Mouse (Mus musculus) adrenal gland, postnatal 4 days (tissue): ENCODE data around the gene Znhit3. TPM values are rescaled to one million over a fixed set of nuclear protein-coding genes. Genes with fewer than 3 reads are reported as not detected.

Source experiments
- DNase-seq, 2 experiments: peaks; one replicate each; pipeline ENCODE4 v3.0.0; 2021 to 2022; ENCODE audit warnings: low spot score in 2 of 2, mixed read lengths in 2 of 2
- total RNA-seq, 2 experiments: library from RNA; stranded (reverse); gene quantifications; 2 replicates each; pipeline ENCODE4 v1.2.3; 2021

The Znhit3 gene
- total RNA-seq, 2 experiments from 2014 or later = 14.4 to 20.4 TPM

DNA sequence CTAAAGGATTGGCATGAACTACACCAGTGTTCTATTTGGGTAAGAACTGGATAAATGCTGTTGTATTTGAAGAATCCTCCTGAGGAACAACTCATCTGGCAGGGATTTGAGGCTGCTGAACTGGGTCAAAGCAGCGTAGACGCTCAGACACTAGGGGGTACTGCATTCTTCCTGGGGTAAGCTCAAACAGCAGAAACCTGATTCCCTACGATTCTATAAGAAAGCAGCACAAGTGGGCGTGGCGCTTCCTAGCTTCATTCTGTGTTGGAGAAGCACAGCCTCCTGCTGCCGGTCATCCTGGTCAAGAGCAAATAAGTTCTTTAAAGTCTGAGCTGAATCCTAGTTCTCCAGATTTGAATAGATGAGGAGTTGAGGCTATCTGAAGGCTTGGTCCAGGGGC is 16.1 kb upstream of the Znhit3 start:
- no peak for DNase-seq

- DNase-seq = no peak
These were observed 4.8 kb upstream of the Znhit3 start for GRCm38 (mm10) chr11:84920981-84921380.

DNA sequence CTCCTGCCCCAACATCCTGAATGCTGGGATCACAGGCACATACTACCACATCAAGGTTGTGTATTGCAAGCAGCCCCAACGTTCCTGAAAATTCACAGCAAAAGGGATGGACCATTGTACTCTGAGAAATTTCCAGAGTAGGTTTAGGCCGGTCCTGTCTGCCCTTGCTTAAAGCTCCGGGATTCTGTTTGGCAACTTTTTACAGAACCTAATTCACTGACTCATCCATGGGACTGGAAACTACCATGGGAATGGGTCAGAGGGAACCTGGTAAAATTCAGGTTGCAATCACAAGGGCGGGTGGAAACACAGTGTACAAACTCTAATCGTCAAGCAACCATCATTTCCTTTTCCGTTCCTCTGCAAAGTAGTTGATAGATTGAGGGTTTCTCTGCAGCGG is 3.8 kb upstream of the Znhit3 start:
- no peak for DNase-seq

GRCm38 (mm10) chr11:84919276-84919675 is 3.1 kb upstream of the Znhit3 start:
- no peak for DNase-seq

- peak; percentile 64 to 68 for DNase-seq
These were observed 2.3 kb upstream of the Znhit3 start for GRCm38 (mm10) chr11:84918425-84918824.

DNA sequence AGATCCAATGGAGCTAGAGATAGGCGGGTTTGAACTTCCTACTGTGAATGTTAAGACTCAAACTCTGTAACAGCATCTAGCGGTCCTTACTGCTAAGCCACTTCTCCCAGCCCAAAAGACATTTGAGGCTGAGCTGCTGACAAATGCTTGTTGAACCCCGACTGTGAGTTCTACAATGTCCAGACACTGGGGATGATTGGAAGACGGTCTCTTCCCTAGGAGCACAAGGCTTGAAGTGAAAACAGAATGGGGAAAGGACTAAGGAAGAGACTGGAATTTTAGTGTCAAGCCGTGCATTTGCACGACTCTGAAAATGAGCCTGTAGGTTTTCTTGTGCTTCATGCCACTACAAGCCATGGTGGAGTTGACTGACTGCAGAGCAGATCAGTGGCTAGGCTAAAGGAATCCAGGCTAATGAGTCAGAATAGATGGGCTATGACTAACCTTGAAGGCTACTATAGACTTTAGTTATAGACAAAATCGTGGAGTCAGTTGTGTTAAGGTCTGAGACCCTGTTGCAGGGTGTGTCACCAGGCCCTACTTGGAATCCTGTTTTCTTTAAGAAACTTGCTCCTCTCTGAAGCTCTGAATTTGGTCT is 636 bp upstream of the Znhit3 start:
- no peak for DNase-seq

DNA sequence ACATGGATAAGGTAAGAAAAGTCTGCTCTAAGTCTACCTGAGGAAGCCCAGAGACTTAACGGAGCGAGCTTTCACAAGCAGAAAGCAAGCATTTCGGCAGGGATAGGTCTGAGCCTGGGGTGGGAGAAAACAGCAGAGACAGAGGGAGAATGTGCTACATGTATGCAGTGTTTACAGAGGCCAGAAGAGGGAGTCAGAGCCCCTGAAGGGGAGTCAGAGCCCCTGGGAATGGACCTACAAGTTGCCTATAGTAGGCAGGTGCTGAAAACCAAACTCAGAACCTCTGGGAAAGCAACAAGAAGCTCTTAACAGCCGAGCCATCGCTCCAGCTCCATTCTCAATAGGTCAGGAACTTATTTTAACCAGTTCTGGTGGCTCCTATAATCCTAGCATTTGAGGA is 1.5 kb downstream of the Znhit3 start:
- no peak for DNase-seq

GRCm38 (mm10) chr11:84910411-84910810 is 5.8 kb downstream of the Znhit3 start:
- no peak for DNase-seq

GRCm38 (mm10) chr11:84908480-84908879 is 7.7 kb downstream of the Znhit3 start:
- no peak for DNase-seq

GRCm38 (mm10) chr11:84907081-84907480 is 9.1 kb downstream of the Znhit3 start:
- DNase-seq = no peak

DNA sequence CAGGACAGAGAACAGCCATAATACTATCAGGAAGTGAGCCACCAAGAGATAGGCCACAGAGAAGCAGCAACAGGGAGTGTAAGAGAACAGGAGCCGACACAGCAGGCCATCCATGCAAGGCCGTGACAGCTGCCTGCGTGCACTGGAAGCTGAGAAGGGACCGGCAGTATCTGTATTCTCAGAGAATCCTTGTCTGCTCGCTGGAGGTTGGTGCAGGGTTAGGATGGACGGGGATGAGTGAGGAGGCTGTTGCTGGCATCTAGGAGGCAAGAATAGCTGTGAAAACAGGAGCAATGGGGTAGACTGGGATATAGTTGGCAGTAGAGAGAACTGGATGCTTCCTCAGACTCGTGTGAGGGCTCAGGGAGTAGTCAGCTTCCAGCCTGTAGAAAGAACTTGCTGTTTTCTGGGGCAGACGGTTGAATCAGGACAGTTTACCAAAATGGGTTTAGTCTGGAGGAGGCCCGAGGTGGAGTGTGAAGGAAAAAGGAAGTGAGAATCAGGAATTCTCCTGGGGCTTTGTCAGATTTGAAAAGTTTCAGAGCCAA is 11.5 kb downstream of the Znhit3 start:
- no peak for DNase-seq

GRCm38 (mm10) chr11:84893113-84893512 is 23.1 kb downstream of the Znhit3 start:
- no peak for DNase-seq

GRCm38 (mm10) chr11:84891705-84892104 is 24.5 kb downstream of the Znhit3 start:
- no peak for DNase-seq

DNA sequence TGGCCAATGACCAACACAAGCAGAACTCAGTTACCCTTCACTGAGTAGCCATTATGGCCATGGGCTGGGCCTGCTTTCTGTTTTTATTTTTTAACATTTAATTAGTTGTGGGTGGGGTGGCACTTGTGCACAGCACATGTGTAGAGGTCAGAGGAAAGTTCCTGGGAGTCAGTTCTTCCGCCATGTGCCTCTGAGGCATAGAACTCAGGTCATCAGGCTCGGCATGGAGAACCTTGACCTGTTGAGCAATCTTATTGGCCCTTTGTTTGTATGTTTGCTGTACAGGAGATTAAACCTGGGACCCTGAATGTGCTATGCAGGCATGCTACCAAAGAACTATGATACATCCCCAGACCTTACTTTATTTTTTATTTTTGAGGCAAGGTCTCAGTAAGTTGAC is 26.7 kb downstream of the Znhit3 start:
- no peak for DNase-seq

DNA sequence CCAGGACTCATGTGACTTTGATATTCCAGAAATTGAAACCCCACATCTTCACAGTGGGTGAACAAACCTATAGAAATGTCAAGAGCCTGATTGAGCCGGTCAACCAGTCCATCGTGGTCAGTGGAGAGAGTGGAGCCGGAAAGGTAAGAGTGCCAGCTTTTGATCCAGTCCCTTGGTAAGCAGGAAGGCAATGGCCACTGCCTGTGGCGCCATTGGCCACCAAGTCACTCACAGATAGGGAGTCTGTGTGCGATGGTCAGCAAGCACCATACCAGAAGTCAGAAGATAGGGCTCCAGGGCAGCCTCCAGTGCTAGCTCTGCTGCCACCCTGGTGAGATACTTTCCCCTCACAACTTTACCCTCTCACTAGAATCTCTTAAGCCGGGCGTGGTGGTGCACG is 28.1 kb downstream of the Znhit3 start:
- no peak for DNase-seq

- DNase-seq = no peak
These were observed 29.2 kb downstream of the Znhit3 start for GRCm38 (mm10) chr11:84886767-84887511.

- DNase-seq = no peak
These were observed 29.9 kb downstream of the Znhit3 start for GRCm38 (mm10) chr11:84886236-84886635.

DNA sequence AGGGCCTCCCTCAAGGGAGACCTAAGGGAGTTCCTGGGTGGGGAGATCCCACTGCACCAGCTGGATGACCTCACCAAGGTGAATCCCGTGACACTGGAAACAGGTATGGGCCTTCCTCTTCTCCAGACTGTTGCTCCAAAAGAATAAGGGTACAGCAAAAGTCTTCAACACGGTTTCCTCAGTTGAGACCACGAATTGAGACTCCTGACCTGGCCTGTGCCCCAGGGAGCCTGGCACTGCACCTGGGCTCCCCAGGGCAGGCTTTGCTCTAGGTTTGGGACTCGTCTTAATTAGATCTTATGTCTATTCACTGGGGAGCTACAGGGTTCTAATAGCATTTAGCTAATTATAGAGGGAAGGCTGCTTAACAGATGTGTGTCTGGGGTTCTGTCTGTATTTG is 30.9 kb downstream of the Znhit3 start:
- DNase-seq = no peak

DNA sequence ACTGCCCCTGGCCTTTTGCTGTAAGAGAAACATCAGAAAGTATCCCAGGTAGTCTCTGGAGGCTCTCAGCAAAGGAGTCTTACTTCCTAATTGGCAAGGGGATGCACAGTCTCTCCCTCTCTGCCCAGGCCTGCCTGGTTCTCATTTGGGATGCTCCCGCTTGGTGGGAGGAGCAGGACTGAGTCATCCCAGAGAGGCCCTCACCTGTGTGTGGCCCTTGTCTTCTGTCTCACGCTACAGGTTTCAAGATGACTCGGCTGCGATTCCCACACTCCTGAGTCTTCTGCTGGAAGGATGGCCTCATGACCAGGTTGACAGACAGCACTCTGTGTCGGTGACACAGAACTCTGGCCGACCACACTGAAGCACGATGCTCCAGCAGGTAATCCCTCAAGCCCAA is 33.8 kb downstream of the Znhit3 start:
- no peak for DNase-seq

GRCm38 (mm10) chr11:84880971-84881370 is 35.2 kb downstream of the Znhit3 start:
- no peak for DNase-seq

GRCm38 (mm10) chr11:84880465-84880961 is 35.7 kb downstream of the Znhit3 start:
- peak; percentile 22 to 33 for DNase-seq

DNA sequence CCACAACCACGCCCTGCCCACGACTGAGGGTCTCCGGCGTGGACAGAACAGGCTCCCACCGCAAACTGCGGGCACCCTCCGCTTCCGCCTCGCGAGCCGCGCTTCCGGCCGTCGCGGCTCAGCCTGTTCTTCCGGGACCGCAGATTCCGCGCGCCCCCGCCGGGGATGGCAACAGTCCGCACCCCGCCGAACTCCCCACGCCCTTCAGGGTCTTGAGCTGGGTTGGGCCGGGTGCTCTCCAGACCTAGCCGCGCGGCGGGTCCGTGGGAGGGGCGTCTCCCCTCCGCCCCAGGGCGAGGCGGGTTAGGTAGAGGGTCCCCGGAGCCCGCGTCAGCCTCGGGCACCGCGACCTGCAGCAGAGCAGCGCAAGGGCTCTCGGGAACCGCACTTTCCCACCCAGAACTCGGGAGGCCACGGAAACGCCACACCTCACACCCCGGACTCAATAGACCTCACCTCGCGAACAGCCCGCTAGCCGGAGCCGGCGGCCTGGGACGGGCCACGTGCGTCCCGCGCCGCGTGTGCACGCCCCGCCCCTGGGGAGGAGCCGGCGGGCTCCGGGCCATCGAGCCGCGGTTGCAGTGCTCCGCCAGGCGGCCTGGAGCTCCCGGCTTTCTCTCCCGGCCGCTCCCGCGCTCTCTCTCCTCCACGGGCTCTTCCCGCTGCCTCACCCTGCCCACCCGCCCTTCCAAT is 36.2 kb downstream of the Znhit3 start, which contains the start of the genes Myo19 and Pigw:
Myo19 (plus strand) TSS at position 377 of the 693 bp plus-strand sequence.
Pigw (minus strand) TSS at position 514 of the 693 bp plus-strand sequence.
- peak; percentile 47 to 54 for DNase-seq
